Mouse (Mus musculus) liver, adult 2 months (tissue): ENCODE data around the gene Gm13290.

ENCODE experiments used
- CTCF ChIP-seq: fragments of 200-500 bp; IDR thresholded peaks from 2 replicates; pipeline ENCODE4 v1.5.1; 2011; ENCODE audit warnings: low read depth, low read length, control low read depth
- POLR2A ChIP-seq: fragments of 200-500 bp; IDR thresholded peaks from 2 replicates; pipeline ENCODE4 v1.6.1; 2011; ENCODE audit warnings: low read length, control low read depth; ENCODE audit not compliant: insufficient read depth; ENCODE audit errors: extremely low read depth

GRCm38 (mm10) chr4:88742771-88743371, 30.8 kb upstream of the Gm13290 start:
- TF ChIP-seq CTCF (no peak), POLR2A (no peak)
